Mouse (Mus musculus): ENCODE results near the gene Arhgap35. TPM values are rescaled to one million over a fixed set of nuclear protein-coding genes. Genes with fewer than 3 reads are reported as not detected.

The Arhgap35 gene
- polyA plus RNA-seq (2014; fragmentation: Illumina TruSeq; extraction: RNeasy Lipid Tissue Mini Kit (QIAGEN cat#74804); ENCODE audit: low read depth, low replicate concordance), result 30.5 TPM

GRCm38 (mm10) chr7:16614888-16615715, at the start of gene Arhgap35:
Gene Arhgap35, minus strand, starts transcription at chr7:16614993.

GRCm38 (mm10) chr7:16477628-16478027, 137.2 kb downstream of the Arhgap35 start, which contains the start of gene Npas1:
Gene Npas1, minus strand, starts transcription at chr7:16477728.

GRCm38 (mm10) chr7:16452587-16453073, 162.2 kb downstream of the Arhgap35 start, which contains the start of gene Tmem160:
Gene Tmem160, plus strand, starts transcription at chr7:16452779.

Other genes with a start within 250 kb of the Arhgap35 start
- gene Sae1, start 227.2 kb downstream of the Arhgap35 start, polyA plus RNA-seq (2014; fragmentation: Illumina TruSeq; extraction: RNeasy Lipid Tissue Mini Kit (QIAGEN cat#74804); ENCODE audit: low read depth, low replicate concordance), result 62.7 TPM
- 3.0 TPM for gene Zc3h4, start 214.1 kb downstream of the Arhgap35 start, polyA plus RNA-seq (2014; fragmentation: Illumina TruSeq; extraction: RNeasy Lipid Tissue Mini Kit (QIAGEN cat#74804); ENCODE audit: low read depth, low replicate concordance)
- not detected for gene Tmem160, start 162.2 kb downstream of the Arhgap35 start, polyA plus RNA-seq (2014; fragmentation: Illumina TruSeq; extraction: RNeasy Lipid Tissue Mini Kit (QIAGEN cat#74804); ENCODE audit: low read depth, low replicate concordance)
- not detected for gene Npas1, start 137.3 kb downstream of the Arhgap35 start, polyA plus RNA-seq (2014; fragmentation: Illumina TruSeq; extraction: RNeasy Lipid Tissue Mini Kit (QIAGEN cat#74804); ENCODE audit: low read depth, low replicate concordance)
- not detected for gene Ceacam15, start 60.7 kb upstream of the Arhgap35 start, polyA plus RNA-seq (2014; fragmentation: Illumina TruSeq; extraction: RNeasy Lipid Tissue Mini Kit (QIAGEN cat#74804); ENCODE audit: low read depth, low replicate concordance)
- not detected for gene Ceacam9, start 106.9 kb upstream of the Arhgap35 start, polyA plus RNA-seq (2014; fragmentation: Illumina TruSeq; extraction: RNeasy Lipid Tissue Mini Kit (QIAGEN cat#74804); ENCODE audit: low read depth, low replicate concordance)
- gene Ap2s1, start 123.4 kb upstream of the Arhgap35 start, polyA plus RNA-seq (2014; fragmentation: Illumina TruSeq; extraction: RNeasy Lipid Tissue Mini Kit (QIAGEN cat#74804); ENCODE audit: low read depth, low replicate concordance), result 82.0 TPM
- gene Slc1a5, start 166.3 kb upstream of the Arhgap35 start, polyA plus RNA-seq (2014; fragmentation: Illumina TruSeq; extraction: RNeasy Lipid Tissue Mini Kit (QIAGEN cat#74804); ENCODE audit: low read depth, low replicate concordance), result 3.7 TPM
- gene Strn4, start 200.9 kb upstream of the Arhgap35 start, polyA plus RNA-seq (2014; fragmentation: Illumina TruSeq; extraction: RNeasy Lipid Tissue Mini Kit (QIAGEN cat#74804); ENCODE audit: low read depth, low replicate concordance), result 47.0 TPM
- 1.6 TPM for gene Fkrp, start 201.7 kb upstream of the Arhgap35 start, polyA plus RNA-seq (2014; fragmentation: Illumina TruSeq; extraction: RNeasy Lipid Tissue Mini Kit (QIAGEN cat#74804); ENCODE audit: low read depth, low replicate concordance)
- 0.29 TPM for gene Prkd2, start 227.9 kb upstream of the Arhgap35 start, polyA plus RNA-seq (2014; fragmentation: Illumina TruSeq; extraction: RNeasy Lipid Tissue Mini Kit (QIAGEN cat#74804); ENCODE audit: low read depth, low replicate concordance)